ENCODE assay signal across 25 mouse cellular contexts in the genomic region with DNA sequence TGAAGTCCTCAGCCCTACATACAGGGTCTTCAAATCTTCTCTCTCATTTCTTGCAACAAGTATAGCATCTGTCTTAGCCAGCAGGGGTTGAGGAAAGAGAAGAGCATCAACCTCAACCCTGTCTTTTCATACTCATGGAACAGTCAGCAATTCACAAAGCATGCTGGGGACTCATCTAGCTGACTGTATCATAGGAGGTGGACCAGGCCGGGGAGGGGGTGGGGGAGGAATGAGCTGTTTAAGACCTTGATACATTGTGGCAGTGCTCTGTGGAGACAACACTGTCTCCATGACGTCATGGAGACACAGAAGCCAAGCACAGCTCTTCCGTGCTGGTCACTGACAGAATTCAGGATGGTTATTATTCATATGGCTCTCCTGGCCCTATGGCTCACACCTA.
A peak's percentile ranks its signal among the peaks of the same experiment; 100 is the strongest.
DNase-seq lines count a peak whose midpoint lies in the region; ATAC-seq and TF ChIP-seq lines count a peak whose summit lies in the region.
"Had no signal": no experiment of that assay in that cellular context is flagged by ENCODE, and none has a peak within 500 bp of the region (broad histone marks: within the 10 kb centered on the region; RNA-seq: fewer than 3 reads in every experiment).

No protein-coding gene starts in this region.

- WGBS in hindbrain, embryonic 13.5 days = 77% methylated on average over 3 of the region's 3 CpGs
- 78% methylated on average over 3 of the region's 3 CpGs for WGBS in hindbrain, embryonic 10.5 days
- 86% methylated on average over 3 of the region's 3 CpGs for WGBS in midbrain, embryonic 11.5 days
- WGBS in midbrain, embryonic 16.5 days = 86% methylated on average over 3 of the region's 3 CpGs
- 66% methylated on average over 3 of the region's 3 CpGs for WGBS in olfactory bulb, adult 2 months
- whole genome bisulfite sequencing in intestine, postnatal 0 days = 70% methylated on average over 3 of the region's 3 CpGs

- DNase-seq in hindbrain, embryonic 10.5 days (ENCODE audit: low spot score) = no peak
- DNase-seq in midbrain, embryonic 11.5 days (ENCODE audit: low spot score, missing footprints) = peak; percentile 69
- DNase-seq in Muller cell, postnatal 12 days (ENCODE audit: inconsistent ontology term) = peak; percentile 40
- DNase-seq: adrenal gland, adult 8-10 months; cerebellum, adult 8-10 months; cerebellum, postnatal 25 days; heart, postnatal 14 days; kidney, adult 2 months; kidney, postnatal 4 days; lung, embryonic 14.5 days; lung, postnatal 14 days; right cerebral cortex, postnatal 14 days; thymus, postnatal 4 days had no signal

- no peaks in the 10 kb centered on the region for H3K27me3 ChIP-seq in hindbrain, embryonic 13.5 days
- no peaks in the 10 kb centered on the region for H3K27me3 ChIP-seq in hindbrain, embryonic 10.5 days (ENCODE audit: insufficient read depth, poor library complexity, severe bottlenecking)
- no peaks in the 10 kb centered on the region for H3K27me3 ChIP-seq in midbrain, embryonic 11.5 days (ENCODE audit: control insufficient read depth, insufficient read depth, low read length)
- no peaks in the 10 kb centered on the region for H3K27me3 ChIP-seq in midbrain, embryonic 16.5 days (ENCODE audit: control insufficient read depth, insufficient read depth, low read depth, low read length)
- no peaks in the 10 kb centered on the region for H3K27me3 ChIP-seq in intestine, postnatal 0 days (replicated peaks; ENCODE audit: control insufficient read depth, insufficient read depth, low read length)
- H3K27me3 ChIP-seq: forebrain, embryonic 13.5 days; hindbrain, embryonic 12.5 days; limb, embryonic 12.5 days; liver, embryonic 15.5 days; midbrain, embryonic 15.5 days; neural tube, embryonic 12.5 days had no signal

- H3K9ac ChIP-seq in hindbrain, embryonic 13.5 days = no peak overlapping the region
- H3K9ac ChIP-seq in midbrain, embryonic 11.5 days (ENCODE audit: low read length) = no peak overlapping the region
- H3K9ac ChIP-seq in midbrain, embryonic 16.5 days (ENCODE audit: low read depth, low read length) = no peak overlapping the region
- no peak overlapping the region for H3K9ac ChIP-seq in intestine, postnatal 0 days (ENCODE audit: low read depth, low read length)
- H3K9ac ChIP-seq: forebrain, embryonic 13.5 days; hindbrain, embryonic 12.5 days; limb, embryonic 12.5 days; liver, embryonic 15.5 days; lung, embryonic 14.5 days; midbrain, embryonic 15.5 days; neural tube, embryonic 12.5 days had no signal

- H3K4me3 ChIP-seq in hindbrain, embryonic 13.5 days = no peak overlapping the region
- H3K4me3 ChIP-seq in hindbrain, embryonic 10.5 days = no peak overlapping the region
- H3K4me3 ChIP-seq in midbrain, embryonic 11.5 days (ENCODE audit: low read depth, low read length) = no peak overlapping the region
- no peak overlapping the region for H3K4me3 ChIP-seq in midbrain, embryonic 16.5 days (ENCODE audit: low read depth, low read length)
- H3K4me3 ChIP-seq in olfactory bulb, adult 2 months (ENCODE audit: insufficient read depth, low read depth, low read length) = no peak overlapping the region
- H3K4me3 ChIP-seq in intestine, postnatal 0 days (ENCODE audit: low read depth, low read length) = no peak overlapping the region
- H3K4me3 ChIP-seq: forebrain, embryonic 13.5 days; hindbrain, embryonic 12.5 days; limb, embryonic 12.5 days; liver, embryonic 15.5 days; midbrain, embryonic 15.5 days; neural tube, embryonic 12.5 days had no signal

- ATAC-seq in hindbrain, embryonic 13.5 days (ENCODE audit: low FRiP score) = no peak
- ATAC-seq in midbrain, embryonic 11.5 days (ENCODE audit: low FRiP score) = no peak
- ATAC-seq in midbrain, embryonic 16.5 days = no peak
- no peak for ATAC-seq in intestine, postnatal 0 days
- ATAC-seq: activated CD4-positive, CD25-positive, alpha-beta regulatory T cell, adult 4 months; CD4-positive, CD25-positive, alpha-beta regulatory T cell, adult 4 months; forebrain, embryonic 13.5 days; midbrain, embryonic 15.5 days had no signal

- H3K4me2 ChIP-seq in hindbrain, embryonic 13.5 days = no peak overlapping the region
- H3K4me2 ChIP-seq in midbrain, embryonic 11.5 days = no peak overlapping the region
- H3K4me2 ChIP-seq in midbrain, embryonic 16.5 days (ENCODE audit: low read length) = no peak overlapping the region
- H3K4me2 ChIP-seq in intestine, postnatal 0 days (replicated peaks; ENCODE audit: low read depth) = no peak overlapping the region
- H3K4me2 ChIP-seq: forebrain, embryonic 13.5 days; hindbrain, embryonic 12.5 days; limb, embryonic 12.5 days; liver, embryonic 15.5 days; lung, embryonic 14.5 days; midbrain, embryonic 15.5 days; neural tube, embryonic 12.5 days had no signal

- no peaks in the 10 kb centered on the region for H3K9me3 ChIP-seq in hindbrain, embryonic 13.5 days
- H3K9me3 ChIP-seq in hindbrain, embryonic 10.5 days = no peaks in the 10 kb centered on the region
- no peaks in the 10 kb centered on the region for H3K9me3 ChIP-seq in midbrain, embryonic 11.5 days (ENCODE audit: control insufficient read depth, low read length)
- no peaks in the 10 kb centered on the region for H3K9me3 ChIP-seq in midbrain, embryonic 16.5 days (replicated peaks; ENCODE audit: control insufficient read depth, low read length, poor library complexity, severe bottlenecking)
- no peaks in the 10 kb centered on the region for H3K9me3 ChIP-seq in intestine, postnatal 0 days (ENCODE audit: control insufficient read depth)
- H3K9me3 ChIP-seq: forebrain, embryonic 13.5 days; hindbrain, embryonic 12.5 days; limb, embryonic 12.5 days; liver, embryonic 15.5 days; midbrain, embryonic 15.5 days; neural tube, embryonic 12.5 days had no signal

- H3K36me3 ChIP-seq in hindbrain, embryonic 13.5 days = no peaks in the 10 kb centered on the region
- no peaks in the 10 kb centered on the region for H3K36me3 ChIP-seq in hindbrain, embryonic 10.5 days
- no peaks in the 10 kb centered on the region for H3K36me3 ChIP-seq in midbrain, embryonic 11.5 days (ENCODE audit: control insufficient read depth, insufficient read depth, low read length)
- no peaks in the 10 kb centered on the region for H3K36me3 ChIP-seq in midbrain, embryonic 16.5 days (ENCODE audit: control insufficient read depth, insufficient read depth, low read length)
- no peaks in the 10 kb centered on the region for H3K36me3 ChIP-seq in intestine, postnatal 0 days (ENCODE audit: control insufficient read depth, insufficient read depth)
- H3K36me3 ChIP-seq: hindbrain, embryonic 12.5 days; limb, embryonic 12.5 days; liver, embryonic 15.5 days; midbrain, embryonic 15.5 days; neural tube, embryonic 12.5 days had no signal

- H3K4me1 ChIP-seq in hindbrain, embryonic 13.5 days (replicated peaks) = peaks cover 75% of the 10 kb centered on the region
- peaks cover 36% of the 10 kb centered on the region for H3K4me1 ChIP-seq in hindbrain, embryonic 10.5 days (replicated peaks)
- H3K4me1 ChIP-seq in midbrain, embryonic 11.5 days (ENCODE audit: control insufficient read depth, insufficient read depth, low read length) = peaks cover 10% of the 10 kb centered on the region; the same call in 1 of the 2 replicates
- peaks cover 32% of the 10 kb centered on the region for H3K4me1 ChIP-seq in midbrain, embryonic 16.5 days (ENCODE audit: control insufficient read depth, insufficient read depth, low read length)
- peaks cover 31% of the 10 kb centered on the region for H3K4me1 ChIP-seq in olfactory bulb, adult 2 months (ENCODE audit: control insufficient read depth, insufficient read depth, low read length)
- no peaks in the 10 kb centered on the region for H3K4me1 ChIP-seq in intestine, postnatal 0 days (replicated peaks; ENCODE audit: control insufficient read depth, insufficient read depth, low read length)
- H3K4me1 ChIP-seq: liver, embryonic 15.5 days had no signal

- TF ChIP-seq CTCF in olfactory bulb, adult 2 months (IDR thresholded peaks at IDR 0.05; ENCODE audit: insufficient read depth, low read depth, low read length) = no peak
- TF ChIP-seq CTCF in intestine, postnatal 0 days (IDR thresholded peaks at IDR 0.05; ENCODE audit: low read depth) = no peak

- TF ChIP-seq POLR2A in olfactory bulb, adult 2 months (IDR thresholded peaks at IDR 0.05; ENCODE audit: insufficient read depth, low read depth, low read length) = no peak

- H3K27ac ChIP-seq in hindbrain, embryonic 13.5 days = peak overlapping the region; percentile 10; the same call in 1 of the 2 replicates
- no peak overlapping the region for H3K27ac ChIP-seq in hindbrain, embryonic 10.5 days
- no peak overlapping the region for H3K27ac ChIP-seq in midbrain, embryonic 11.5 days (ENCODE audit: low read depth, low read length)
- H3K27ac ChIP-seq in midbrain, embryonic 16.5 days (ENCODE audit: low read length) = no peak overlapping the region
- peak overlapping the region; percentile 61; the same call in 1 of the 2 replicates for H3K27ac ChIP-seq in olfactory bulb, adult 2 months (ENCODE audit: insufficient read depth, low read depth, low read length)
- H3K27ac ChIP-seq in intestine, postnatal 0 days (ENCODE audit: low read depth, low read length) = no peak overlapping the region
- H3K27ac ChIP-seq: forebrain, embryonic 13.5 days; limb, embryonic 12.5 days; liver, embryonic 15.5 days; midbrain, embryonic 15.5 days; neural tube, embryonic 12.5 days had no signal

Comparison
In these comparisons a context has a peak if more than half of its experiments do, and no peak if none do; other contexts are left out.
1. H3K27ac ChIP-seq: peak in hindbrain, embryonic 13.5 days (single experiment) and olfactory bulb, adult 2 months (single experiment); none in hindbrain, embryonic 10.5 days (single experiment), midbrain, embryonic 11.5 days (single experiment), midbrain, embryonic 16.5 days (single experiment) and intestine, postnatal 0 days (single experiment).